Mouse (Mus musculus) embryo, embryonic 11.5 days (tissue): Measurements from ENCODE around the gene Matn4.
A peak's percentile ranks its signal among the peaks of the same experiment; 100 is the strongest.

Source experiments
- DNase-seq: peaks from one replicate; pipeline ENCODE4 v3.0.0-alpha.2; 2012; ENCODE audit warnings: low read depth, low spot score

Gene Matn4

GRCm38 (mm10) chr2:164405060-164405459 lies at the start of gene Matn4:
Gene Matn4 (minus strand): TSS chr2:164405160.
- DNase-seq, result no peak

- no peak for DNase-seq
These were observed 49.0 kb upstream of the Matn4 start for GRCm38 (mm10) chr2:164453887-164454500.

- DNase-seq, result no peak
These were observed 48.2 kb upstream of the Matn4 start for GRCm38 (mm10) chr2:164453047-164453757.

GRCm38 (mm10) chr2:164452000-164452676 lies 47.2 kb upstream of the Matn4 start:
- no peak for DNase-seq

GRCm38 (mm10) chr2:164449341-164450042 lies 44.5 kb upstream of the Matn4 start:
- no peak for DNase-seq

- no peak for DNase-seq
These were observed 44.0 kb upstream of the Matn4 start for GRCm38 (mm10) chr2:164448921-164449320.

GRCm38 (mm10) chr2:164448140-164448539 lies 43.2 kb upstream of the Matn4 start:
- DNase-seq, result no peak

GRCm38 (mm10) chr2:164446086-164446469 lies 41.1 kb upstream of the Matn4 start:
- DNase-seq, result no peak

GRCm38 (mm10) chr2:164445399-164446085 lies 40.6 kb upstream of the Matn4 start:
- no peak for DNase-seq

- no peak for DNase-seq
These were observed 39.7 kb upstream of the Matn4 start for GRCm38 (mm10) chr2:164444701-164445100.

GRCm38 (mm10) chr2:164443460-164444000 lies 38.6 kb upstream of the Matn4 start, which contains the start of gene Sdc4:
Gene Sdc4 (minus strand): TSS chr2:164443887.
- DNase-seq, result no peak

- DNase-seq, result peak; percentile 54
These were observed 38.1 kb upstream of the Matn4 start for GRCm38 (mm10) chr2:164443051-164443437.

GRCm38 (mm10) chr2:164442315-164443050 lies 37.5 kb upstream of the Matn4 start:
- no peak for DNase-seq

GRCm38 (mm10) chr2:164441731-164442130 lies 36.8 kb upstream of the Matn4 start:
- no peak for DNase-seq

GRCm38 (mm10) chr2:164441155-164441554 lies 36.2 kb upstream of the Matn4 start:
- no peak for DNase-seq

- DNase-seq, result no peak
These were observed 35.4 kb upstream of the Matn4 start for GRCm38 (mm10) chr2:164440314-164440713.

- no peak for DNase-seq
These were observed 34.1 kb upstream of the Matn4 start for GRCm38 (mm10) chr2:164439001-164439421.

GRCm38 (mm10) chr2:164438257-164438656 lies 33.3 kb upstream of the Matn4 start:
- no peak for DNase-seq

GRCm38 (mm10) chr2:164437710-164438109 lies 32.8 kb upstream of the Matn4 start:
- no peak for DNase-seq

GRCm38 (mm10) chr2:164436961-164437360 lies 32.0 kb upstream of the Matn4 start:
- no peak for DNase-seq
